Mouse (Mus musculus): ENCODE measurements around the gene Llph.
"Not testable (repeated sequence)": the region's sequence is repeated elsewhere in the genome, so short reads cannot be mapped to it uniquely, and the experiment has no call there.

Gene Llph

DNA sequence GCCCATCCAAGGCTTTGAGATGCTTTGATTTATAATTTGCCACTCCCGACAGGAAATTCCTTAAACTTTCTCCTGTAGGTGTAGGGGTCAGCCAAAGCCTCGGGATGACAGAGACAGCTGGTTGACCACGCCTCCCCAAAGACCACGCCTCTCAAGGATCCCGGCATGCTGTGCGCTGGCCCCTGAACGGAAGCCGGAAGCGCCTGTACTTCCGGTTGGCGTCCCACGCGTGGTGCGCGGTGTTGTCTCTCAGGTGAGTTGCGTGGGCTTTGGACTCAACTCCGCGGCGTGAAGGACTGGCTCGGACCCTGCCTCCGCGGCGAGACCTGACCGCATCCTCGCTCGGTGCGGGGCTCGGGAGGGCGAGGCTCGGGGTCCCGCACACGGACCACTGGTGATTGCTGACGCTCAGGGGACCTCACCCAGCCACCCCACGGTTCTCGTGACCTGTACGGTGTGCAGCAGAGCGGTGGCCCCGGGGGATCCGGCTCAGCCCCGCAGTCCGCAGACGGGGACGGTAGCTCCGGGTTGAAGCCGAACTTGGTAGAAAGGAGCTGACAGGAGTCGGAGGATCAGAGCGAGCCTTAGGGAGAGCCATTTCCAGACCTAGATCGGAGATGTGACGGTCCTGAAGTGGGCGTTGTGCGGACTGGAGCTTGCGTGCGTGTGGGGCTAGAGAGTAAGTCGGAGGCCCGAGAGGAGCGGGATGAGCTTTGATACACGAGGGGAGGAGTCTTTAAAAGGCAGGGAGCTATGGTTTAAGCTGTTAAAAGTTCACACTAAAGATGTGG, at the start of gene Llph:
Llph (plus strand) TSS at position 200 of the 791 bp plus-strand sequence.
- peak; percentile 71 to 79 for DNase-seq (ENCODE audit: low spot score in 2 of 2)

DNA sequence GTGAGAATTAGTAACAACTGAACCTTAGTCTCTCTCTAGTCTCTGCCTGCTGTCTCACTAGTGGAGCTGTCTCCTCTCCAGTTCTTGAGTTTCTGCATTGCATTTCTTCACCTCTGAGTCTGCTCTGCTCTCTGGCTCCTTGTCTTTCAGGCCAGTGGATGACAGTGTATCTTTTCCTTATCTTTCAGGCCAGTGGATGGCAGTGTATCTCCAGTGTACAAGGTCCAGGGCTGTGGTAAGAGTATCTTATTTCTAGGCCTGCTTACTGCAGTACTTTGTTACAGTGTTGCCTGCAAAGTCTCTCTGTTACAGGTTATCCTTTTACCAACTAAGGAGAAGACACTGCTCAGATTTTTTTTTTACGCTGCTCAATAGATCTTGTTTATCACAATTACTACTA, 44.0 kb upstream of the Llph start:
- DNase-seq (ENCODE audit: low spot score in 2 of 2): no peak

DNA sequence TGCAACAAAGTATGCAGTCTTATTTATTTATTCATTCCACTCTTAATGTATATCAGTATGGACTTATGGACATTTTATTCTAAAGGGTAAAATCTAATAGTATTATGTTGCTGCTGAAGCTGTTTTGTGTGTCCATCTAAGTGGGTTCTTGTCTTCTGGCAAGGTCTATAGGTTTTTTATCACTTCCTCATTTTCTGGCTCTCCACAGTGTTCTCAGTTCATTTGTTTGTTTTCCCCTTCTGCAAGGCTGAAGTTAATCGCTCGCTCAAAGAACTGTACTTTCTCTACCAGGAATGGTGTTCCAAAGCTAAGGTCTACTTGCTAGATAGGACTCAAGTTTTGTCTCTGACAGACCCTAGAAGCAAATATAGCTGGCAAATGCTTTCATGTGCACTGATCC, 43.5 kb upstream of the Llph start:
- DNase-seq (ENCODE audit: low spot score in 2 of 2): no peak

GRCm38 (mm10) chr10:120188513-120188912, 38.4 kb upstream of the Llph start:
- no peak for DNase-seq (ENCODE audit: low spot score in 2 of 2)

GRCm38 (mm10) chr10:120189276-120189675, 37.6 kb upstream of the Llph start:
- no peak for DNase-seq (ENCODE audit: low spot score in 2 of 2)

GRCm38 (mm10) chr10:120189782-120190181, 37.1 kb upstream of the Llph start:
- DNase-seq (ENCODE audit: low spot score in 2 of 2): no peak

DNA sequence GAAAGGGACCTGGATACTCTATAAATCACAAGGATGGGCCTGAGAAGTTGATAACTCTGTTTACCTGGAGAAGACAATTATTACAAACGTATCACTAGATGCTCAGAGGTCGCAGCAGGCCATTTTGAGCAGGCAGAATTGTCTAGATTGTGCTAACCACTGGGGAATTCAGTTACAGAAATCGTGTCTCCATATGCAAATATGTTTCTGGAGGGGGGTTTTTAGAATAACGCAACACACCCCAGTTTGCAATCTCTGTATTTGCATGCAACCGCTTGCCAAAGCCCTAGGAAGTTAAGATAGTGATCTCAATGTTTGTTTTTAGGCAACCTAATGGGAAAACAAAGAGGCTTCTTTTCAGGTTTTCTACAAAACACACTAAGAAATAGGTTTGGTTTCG, 35.7 kb upstream of the Llph start:
- no peak for DNase-seq (ENCODE audit: low spot score in 2 of 2)

GRCm38 (mm10) chr10:120192278-120192677, 34.6 kb upstream of the Llph start:
- no peak for DNase-seq (ENCODE audit: low spot score in 2 of 2)

DNA sequence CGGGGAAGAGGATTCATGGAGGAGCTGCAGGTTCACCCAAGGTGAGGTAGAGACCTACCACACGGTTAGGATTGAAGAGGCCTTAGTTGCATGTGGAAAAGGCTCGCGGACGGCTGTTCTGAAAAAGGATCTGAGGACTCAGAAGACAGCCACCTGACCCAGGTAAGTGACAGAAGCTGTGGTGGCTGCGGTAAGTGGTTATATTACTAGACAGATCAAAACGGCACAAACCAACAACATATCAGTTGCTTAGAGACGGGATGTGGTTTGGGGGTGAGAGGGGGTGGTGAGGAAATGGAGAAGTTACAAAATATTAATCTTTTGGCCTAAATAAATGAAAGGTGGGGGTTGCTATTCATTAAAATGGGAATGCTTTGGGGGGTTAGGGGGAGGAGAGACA, 33.6 kb upstream of the Llph start:
- peak in 1 of 2 experiments; percentile 14 for DNase-seq (ENCODE audit: low spot score in 2 of 2)

- DNase-seq (ENCODE audit: low spot score in 2 of 2): no peak
Measured at GRCm38 (mm10) chr10:120197061-120197835, 29.6 kb upstream of the Llph start.

DNA sequence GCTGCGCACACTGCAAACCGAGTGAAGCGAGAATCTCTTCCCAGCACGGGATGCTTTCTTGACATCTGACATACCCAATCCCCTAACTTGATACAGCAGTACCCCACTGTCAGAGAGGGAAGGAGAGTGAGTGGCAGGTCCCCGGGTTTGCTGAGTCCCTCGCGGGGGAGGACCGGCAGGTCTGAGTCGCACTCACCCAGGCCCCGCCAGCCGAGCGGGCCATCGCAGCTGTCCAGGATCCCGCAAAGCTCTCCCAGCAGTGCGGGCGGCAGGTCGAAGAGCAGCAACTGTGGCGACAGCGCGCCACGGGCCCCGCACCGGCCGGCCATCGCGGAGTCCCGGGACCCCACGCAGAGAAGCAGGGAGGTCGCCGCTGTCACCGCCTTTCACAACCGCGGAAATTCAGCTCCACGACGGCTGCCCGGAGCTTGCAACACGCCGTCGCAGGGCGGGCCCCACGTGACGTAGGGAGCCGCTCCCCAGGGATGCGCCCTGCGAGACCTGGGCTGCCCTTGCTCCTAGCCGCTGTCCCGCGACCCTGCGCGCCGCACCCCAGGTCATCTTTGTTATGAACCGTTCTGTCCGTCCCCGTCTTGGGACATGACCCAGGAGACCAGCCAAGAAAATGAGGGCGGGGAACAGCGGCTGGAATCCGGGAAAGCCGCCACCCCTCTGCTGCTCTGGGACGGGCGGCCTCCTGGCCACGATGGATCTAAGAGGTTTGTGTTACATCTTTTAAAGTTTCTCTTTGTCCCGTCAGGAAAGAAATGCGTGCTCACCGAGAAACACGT, 25.5 kb upstream of the Llph start, which contains the start of gene Tmbim4:
Tmbim4 (plus strand) TSS at position 460 of the 791 bp plus-strand sequence.
- DNase-seq (ENCODE audit: low spot score in 2 of 2): peak; percentile 37 to 40

- peak; percentile 59 to 90 for DNase-seq (ENCODE audit: low spot score in 2 of 2)
Measured at GRCm38 (mm10) chr10:120201961-120202402, 24.9 kb upstream of the Llph start, which contains the start of gene Irak3. TSS of gene Irak3 (minus strand) at chr10:120202130.

GRCm38 (mm10) chr10:120202467-120203250, 24.2 kb upstream of the Llph start:
- DNase-seq (ENCODE audit: low spot score in 2 of 2): no peak

DNA sequence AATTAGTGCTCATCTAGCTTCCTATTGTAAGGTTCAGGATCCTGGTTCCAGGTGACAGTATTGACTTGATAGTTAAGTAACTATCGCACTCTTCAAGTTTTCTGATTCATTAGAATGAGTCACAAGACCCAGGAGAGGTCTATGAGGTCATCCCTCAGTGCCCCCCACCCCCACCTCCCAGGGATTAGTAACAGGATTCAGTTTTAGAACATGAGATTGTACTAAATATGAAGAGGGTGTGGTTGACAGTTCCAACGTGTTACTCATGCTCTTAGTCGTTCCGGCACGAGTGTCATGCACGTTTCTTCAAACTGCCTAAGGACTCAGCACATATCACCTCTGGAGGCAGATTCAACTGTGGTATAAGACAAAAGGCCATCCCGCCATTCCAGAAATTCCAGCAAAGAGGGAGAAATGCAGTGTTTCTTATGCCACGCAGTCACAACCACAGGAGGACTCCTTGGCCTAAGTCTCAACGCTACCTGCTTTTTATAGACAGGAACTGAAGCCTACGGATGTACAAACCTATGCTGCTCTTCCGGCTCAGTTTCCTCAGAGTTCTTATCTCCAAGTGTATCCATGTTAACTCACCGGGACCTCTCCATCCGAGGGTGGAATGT, 22.2 kb upstream of the Llph start:
- DNase-seq (ENCODE audit: low spot score in 2 of 2): no peak

DNA sequence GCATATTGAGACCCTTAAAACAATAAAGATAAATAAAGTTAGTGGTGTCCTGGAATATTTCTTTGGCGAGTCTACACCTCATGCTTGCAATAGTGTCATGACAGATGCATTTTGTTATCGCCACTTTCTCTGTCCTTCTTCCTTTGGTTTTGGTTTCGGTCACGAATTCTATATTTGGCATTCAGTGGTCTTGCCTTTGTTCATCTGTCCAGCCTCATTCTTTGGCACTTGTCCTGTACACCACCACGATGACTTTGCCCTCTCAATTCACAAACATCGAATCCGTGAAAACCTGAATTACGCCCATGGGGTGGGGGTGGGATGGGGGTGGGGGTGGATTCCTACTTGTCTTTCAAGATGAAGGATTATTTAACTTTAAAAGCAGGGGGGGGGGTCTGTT, 18.9 kb upstream of the Llph start:
- DNase-seq (ENCODE audit: low spot score in 2 of 2): no peak

DNA sequence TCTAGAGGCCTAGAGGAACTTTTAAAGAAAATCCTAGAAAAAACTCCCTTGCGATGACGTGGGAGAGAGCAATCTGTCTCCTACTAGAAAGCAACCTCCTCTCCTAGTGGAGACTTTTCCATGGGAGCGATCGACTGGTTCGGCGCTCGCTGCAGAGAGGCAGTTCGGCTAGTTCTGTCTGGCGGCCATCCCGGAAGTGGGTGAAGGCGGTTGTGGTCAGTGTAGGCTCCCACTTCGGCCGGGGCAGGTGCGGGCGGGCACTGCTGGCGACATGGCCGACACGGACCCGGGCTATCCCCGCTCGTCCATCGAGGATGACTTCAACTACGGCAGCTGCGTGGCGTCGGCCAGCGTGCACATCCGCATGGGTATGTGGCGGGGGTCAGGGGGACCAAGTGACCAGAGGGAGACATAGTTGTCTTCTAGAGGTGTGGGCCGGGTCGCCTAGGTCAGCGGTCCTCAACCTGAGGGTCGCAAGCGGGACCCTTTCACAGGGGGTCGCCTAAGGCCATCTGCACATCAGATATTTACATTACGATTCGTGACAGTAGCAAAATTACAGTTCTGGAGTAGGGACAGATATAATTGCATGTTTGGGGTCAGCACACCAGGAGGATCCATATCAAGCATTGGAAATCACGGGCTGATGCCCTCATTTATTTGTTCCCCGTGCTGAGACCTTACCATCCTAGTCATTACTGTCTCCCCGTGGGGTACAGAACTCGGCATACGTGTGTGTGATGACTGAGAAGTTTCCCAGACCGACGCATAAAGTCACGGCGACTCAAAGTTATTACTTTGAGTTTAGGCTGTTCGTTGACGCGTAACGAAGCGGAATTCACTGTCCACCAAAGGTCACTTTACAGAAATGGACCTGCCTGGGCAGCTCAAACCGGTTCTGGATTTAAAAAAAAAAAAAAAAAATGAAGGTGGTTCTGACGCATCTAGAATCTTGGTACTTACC, 18.0 kb upstream of the Llph start:
- DNase-seq (ENCODE audit: low spot score in 2 of 2): peak; percentile 35

- no peak for DNase-seq (ENCODE audit: low spot score in 2 of 2)
Measured at GRCm38 (mm10) chr10:120209539-120209925, 17.3 kb upstream of the Llph start.

DNA sequence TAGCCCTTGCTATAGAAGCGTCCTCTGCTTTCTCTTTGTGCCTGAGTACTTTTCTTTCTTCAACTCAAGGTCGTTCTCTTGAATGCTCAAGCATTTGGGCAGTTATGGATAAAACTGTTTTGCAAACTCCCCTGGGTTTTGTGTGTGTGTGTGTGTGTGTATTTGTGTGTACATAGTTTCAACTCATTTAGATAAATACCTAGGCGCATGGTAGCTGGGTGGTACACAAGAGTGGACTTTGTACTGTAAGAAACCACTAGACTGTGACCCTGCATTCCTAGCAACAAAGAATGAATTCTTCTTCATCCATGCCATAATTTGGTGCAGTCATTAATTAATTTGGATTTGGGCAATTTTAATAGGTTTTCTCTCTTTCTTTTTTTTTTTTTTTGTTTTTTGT, 16.8 kb upstream of the Llph start:
- no peak for DNase-seq (ENCODE audit: low spot score in 2 of 2)

GRCm38 (mm10) chr10:120217099-120217498, 9.8 kb upstream of the Llph start:
- DNase-seq (ENCODE audit: low spot score in 2 of 2): not testable (repeated sequence)

- DNase-seq (ENCODE audit: low spot score in 2 of 2): no peak
Measured at GRCm38 (mm10) chr10:120218996-120219395, 7.9 kb upstream of the Llph start.

Measured in thymus, postnatal 10 days (tissue).